Mouse (Mus musculus): ENCODE results near the gene Tcl1b3.
"Not testable (repeated sequence)": the region's sequence is repeated elsewhere in the genome, so short reads cannot be mapped to it uniquely, and the experiment has no call there.

Tcl1b3 gene

GRCm38 (mm10) chr12:105190743-105191142 is at the start of gene Tcl1b3:
Gene Tcl1b3 (plus strand): TSS chr12:105191043.
- DNase-seq = not testable (repeated sequence)

GRCm38 (mm10) chr12:105143096-105143495 is 47.7 kb upstream of the Tcl1b3 start:
- DNase-seq = no peak

GRCm38 (mm10) chr12:105144928-105145327 is 45.9 kb upstream of the Tcl1b3 start:
- DNase-seq = not testable (repeated sequence)

GRCm38 (mm10) chr12:105145714-105146113 is 45.1 kb upstream of the Tcl1b3 start, which contains the start of gene Tcl1b2:
Gene Tcl1b2 (plus strand): TSS chr12:105146014.
- no peak for DNase-seq

GRCm38 (mm10) chr12:105155286-105155685 is 35.6 kb upstream of the Tcl1b3 start:
- not testable (repeated sequence) for DNase-seq

GRCm38 (mm10) chr12:105158842-105159241 is 32.0 kb upstream of the Tcl1b3 start:
- DNase-seq = no peak

- no peak for DNase-seq
Observed at GRCm38 (mm10) chr12:105159390-105159789, 31.5 kb upstream of the Tcl1b3 start, which contains the start of gene Tcl1b1. Gene Tcl1b1 (plus strand): TSS chr12:105159690.

- DNase-seq = no peak
Observed at GRCm38 (mm10) chr12:105166734-105167133, 24.1 kb upstream of the Tcl1b3 start.

- no peak for DNase-seq
Observed at GRCm38 (mm10) chr12:105173366-105173765, 17.5 kb upstream of the Tcl1b3 start.

- peak; percentile 5 for DNase-seq
Observed at GRCm38 (mm10) chr12:105174318-105174717, 16.5 kb upstream of the Tcl1b3 start.

- not testable (repeated sequence) for DNase-seq
Observed at GRCm38 (mm10) chr12:105176044-105176443, 14.8 kb upstream of the Tcl1b3 start, which contains the start of gene Tcl1b5. Gene Tcl1b5 (plus strand): TSS chr12:105176344.

- not testable (repeated sequence) for DNase-seq
Observed at GRCm38 (mm10) chr12:105181040-105181644, 9.7 kb upstream of the Tcl1b3 start.

- not testable (repeated sequence) for DNase-seq
Observed at GRCm38 (mm10) chr12:105188980-105189379, 1.9 kb upstream of the Tcl1b3 start.

GRCm38 (mm10) chr12:105199684-105200497 is 9.0 kb downstream of the Tcl1b3 start:
- DNase-seq = not testable (repeated sequence)

- not testable (repeated sequence) for DNase-seq
Observed at GRCm38 (mm10) chr12:105201657-105202056, 10.8 kb downstream of the Tcl1b3 start, which contains the start of gene Tcl1b4. Gene Tcl1b4 (plus strand): TSS chr12:105201957.

GRCm38 (mm10) chr12:105207071-105207470 is 16.2 kb downstream of the Tcl1b3 start:
- DNase-seq = no peak

- DNase-seq = no peak
Observed at GRCm38 (mm10) chr12:105208441-105208840, 17.6 kb downstream of the Tcl1b3 start.

GRCm38 (mm10) chr12:105209231-105209630 is 18.4 kb downstream of the Tcl1b3 start:
- no peak for DNase-seq

- no peak for DNase-seq
Observed at GRCm38 (mm10) chr12:105217101-105217760, 26.4 kb downstream of the Tcl1b3 start.

GRCm38 (mm10) chr12:105222601-105223319 is 31.9 kb downstream of the Tcl1b3 start, which contains the start of gene Tcl1:
Gene Tcl1 (minus strand): TSS chr12:105222793.
- no peak for DNase-seq

GRCm38 (mm10) chr12:105224621-105225320 is 33.9 kb downstream of the Tcl1b3 start:
- DNase-seq = no peak

- DNase-seq = no peak
Observed at GRCm38 (mm10) chr12:105234362-105234761, 43.5 kb downstream of the Tcl1b3 start.

All from cerebellum, adult 9-11 months (tissue).